Mouse (Mus musculus) cerebellum, adult 8-10 months (tissue): ENCODE measurements around the gene Galc.
"Not testable (repeated sequence)": the region's sequence is repeated elsewhere in the genome, so short reads cannot be mapped to it uniquely, and the experiment has no call there.

Experiments
- DNase-seq: peaks from one replicate; pipeline ENCODE4 v3.0.0; 2022

The Galc gene

GRCm38 (mm10) chr12:98252417-98252816 lies 6.8 kb downstream of the Galc start:
- DNase-seq = no peak

GRCm38 (mm10) chr12:98250327-98250726 lies 8.9 kb downstream of the Galc start:
- DNase-seq = no peak

GRCm38 (mm10) chr12:98249671-98250070 lies 9.6 kb downstream of the Galc start:
- DNase-seq = no peak

- no peak for DNase-seq
These were observed 12.4 kb downstream of the Galc start for GRCm38 (mm10) chr12:98246835-98247234.

GRCm38 (mm10) chr12:98244865-98245264 lies 14.4 kb downstream of the Galc start:
- no peak for DNase-seq

- DNase-seq = no peak
These were observed 15.1 kb downstream of the Galc start for GRCm38 (mm10) chr12:98244161-98244560.

GRCm38 (mm10) chr12:98238478-98238877 lies 20.8 kb downstream of the Galc start:
- DNase-seq = not testable (repeated sequence)

GRCm38 (mm10) chr12:98227037-98227436 lies 32.2 kb downstream of the Galc start:
- DNase-seq = no peak

- no peak for DNase-seq
These were observed 36.0 kb downstream of the Galc start for GRCm38 (mm10) chr12:98223286-98223685.

GRCm38 (mm10) chr12:98216432-98216831 lies 42.8 kb downstream of the Galc start:
- DNase-seq = no peak

- no peak for DNase-seq
These were observed 43.7 kb downstream of the Galc start for GRCm38 (mm10) chr12:98215512-98215911.

GRCm38 (mm10) chr12:98214191-98214590 lies 45.1 kb downstream of the Galc start:
- DNase-seq = no peak

GRCm38 (mm10) chr12:98213791-98214190 lies 45.5 kb downstream of the Galc start:
- DNase-seq = no peak

GRCm38 (mm10) chr12:98213332-98213731 lies 45.9 kb downstream of the Galc start:
- DNase-seq = no peak

GRCm38 (mm10) chr12:98212457-98213175 lies 46.6 kb downstream of the Galc start:
- peak; percentile 34 for DNase-seq

GRCm38 (mm10) chr12:98210495-98210894 lies 48.8 kb downstream of the Galc start:
- DNase-seq = no peak

GRCm38 (mm10) chr12:98208104-98208503 lies 51.2 kb downstream of the Galc start:
- DNase-seq = no peak

GRCm38 (mm10) chr12:98205450-98206051 lies 53.7 kb downstream of the Galc start:
- DNase-seq = no peak

- no peak for DNase-seq
These were observed 61.9 kb downstream of the Galc start for GRCm38 (mm10) chr12:98197401-98197800.

- DNase-seq = no peak
These were observed 69.1 kb downstream of the Galc start for GRCm38 (mm10) chr12:98190201-98190600.

GRCm38 (mm10) chr12:98189096-98189495 lies 70.2 kb downstream of the Galc start:
- no peak for DNase-seq

- DNase-seq = no peak
These were observed 71.9 kb downstream of the Galc start for GRCm38 (mm10) chr12:98187186-98187899.

GRCm38 (mm10) chr12:98181729-98182128 lies 77.5 kb downstream of the Galc start:
- peak; percentile 45 for DNase-seq

GRCm38 (mm10) chr12:98180807-98181206 lies 78.5 kb downstream of the Galc start:
- peak; percentile 8 for DNase-seq
